Mouse (Mus musculus) lung, embryonic 14.5 days (tissue): ENCODE data around the gene C1qtnf2. TPM values are rescaled to one million over a fixed set of nuclear protein-coding genes. Genes with fewer than 3 reads are reported as not detected.

Source experiments
- ATAC-seq: fragments of 200-750 bp; cut with Nextera tagmentation; 2 replicates; pipeline ENCODE4 v1.8.0; 2017; ENCODE audit warnings: mild to moderate bottlenecking, moderate TSS enrichment, moderate library complexity; ENCODE audit not compliant: insufficient read depth
- DNase-seq: peaks from one replicate; pipeline ENCODE4 v3.0.0-alpha.2; 2015
- H3K27ac ChIP-seq: fragments of 300-500 bp; sonication (generic); 2 replicates; pipeline ENCODE4 v1.5.1; 2014; ENCODE audit warnings: low read depth, mild to moderate bottlenecking, moderate library complexity
- H3K27me3 ChIP-seq: fragments of 300-500 bp; sonication (generic); 2 replicates; pipeline ENCODE4 v1.6.1; 2014; ENCODE audit warnings: low read length, control low read depth; ENCODE audit not compliant: insufficient read depth
- H3K36me3 ChIP-seq: fragments of 300-500 bp; sonication (generic); 2 replicates; pipeline ENCODE4 v1.6.1; 2014; ENCODE audit warnings: control low read depth; ENCODE audit not compliant: insufficient read depth
- H3K4me1 ChIP-seq: fragments of 300-500 bp; sonication (generic); 2 replicates; pipeline ENCODE4 v1.6.1; 2014; ENCODE audit warnings: antibody characterized with exemption, control low read depth; ENCODE audit not compliant: insufficient read depth
- H3K4me2 ChIP-seq: fragments of 300-500 bp; sonication (generic); 2 replicates; pipeline ENCODE4 v1.6.1; 2014; ENCODE audit warnings: mild to moderate bottlenecking
- H3K4me3 ChIP-seq: fragments of 300-500 bp; sonication (generic); 2 replicates; pipeline ENCODE4 v1.5.1; 2014; ENCODE audit warnings: low read depth, low read length
- H3K9ac ChIP-seq: fragments of 300-500 bp; sonication (generic); 2 replicates; pipeline ENCODE4 v1.6.1; 2014
- H3K9me3 ChIP-seq: fragments of 300-500 bp; sonication (generic); 2 replicates; pipeline ENCODE4 v1.6.1; 2016; ENCODE audit warnings: low read depth, low read length, control low read depth
- CTCF ChIP-seq: IDR thresholded peaks from 2 replicates; pipeline ENCODE4 v1.5.1; 2016; ENCODE audit warnings: antibody characterized with exemption, low read depth
- WGBS: fragments of 180-500 bp; shearing (Covaris S2); extraction: QIAGEN DNeasy Blood & Tissue Kit; methylation state at CpG from one replicate; pipeline ENCODE4 v1.1.7; 2014; 5-methylcytosine and 5-hydroxymethylcytosine counted together
- polyA plus RNA-seq: library from polyadenylated mRNA; unstranded; fragments of >200 nt; fragmentation: Nextera tagmentation; extraction: Ambion mirVana; gene quantifications from 2 replicates; pipeline ENCODE4 v1.2.1, GENCODE M21; 2014

The C1qtnf2 gene
- polyA plus RNA-seq, 1 experiment from 2014 or later: 2.1 TPM

DNA sequence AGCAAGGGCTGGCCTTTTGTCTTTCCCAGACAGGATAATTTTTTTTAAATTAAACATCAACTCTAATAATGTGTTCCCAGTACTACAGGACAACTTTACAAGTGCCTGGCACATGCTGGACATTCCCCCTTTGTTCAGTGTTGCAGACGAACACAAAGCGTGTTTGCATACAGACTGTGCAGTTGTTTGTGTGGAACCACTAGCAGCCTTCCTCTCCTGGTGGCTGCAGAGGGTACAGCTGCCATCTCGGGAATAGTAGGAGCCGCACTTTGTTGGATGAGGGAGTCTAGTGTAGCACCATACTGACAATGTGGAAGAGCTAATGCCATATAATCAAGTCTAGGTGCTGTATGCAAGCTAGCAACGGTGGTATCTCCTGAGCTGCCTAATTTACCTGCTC, 57.5 kb downstream of the C1qtnf2 start:
- Histone ChIP-seq H3K4me1 (peaks cover 9% of the 10 kb centered on the region; the same call in 1 of the 2 replicates), H3K9ac (no peak overlapping the region), H3K4me3 (no peak overlapping the region), H3K27me3 (no peaks in the 10 kb centered on the region), H3K9me3 (no peaks in the 10 kb centered on the region), H3K4me2 (0 out of 2 replicates have a peak overlapping the region, but pooled peaks have one; percentile 4), H3K27ac (no peak overlapping the region), H3K36me3 (peaks cover 52% of the 10 kb centered on the region)
- TF ChIP-seq CTCF: peak; percentile 53
- ATAC-seq (no peak), DNase-seq (no peak)
- WGBS: 67% methylated on average over 5 of the region's 5 CpGs

DNA sequence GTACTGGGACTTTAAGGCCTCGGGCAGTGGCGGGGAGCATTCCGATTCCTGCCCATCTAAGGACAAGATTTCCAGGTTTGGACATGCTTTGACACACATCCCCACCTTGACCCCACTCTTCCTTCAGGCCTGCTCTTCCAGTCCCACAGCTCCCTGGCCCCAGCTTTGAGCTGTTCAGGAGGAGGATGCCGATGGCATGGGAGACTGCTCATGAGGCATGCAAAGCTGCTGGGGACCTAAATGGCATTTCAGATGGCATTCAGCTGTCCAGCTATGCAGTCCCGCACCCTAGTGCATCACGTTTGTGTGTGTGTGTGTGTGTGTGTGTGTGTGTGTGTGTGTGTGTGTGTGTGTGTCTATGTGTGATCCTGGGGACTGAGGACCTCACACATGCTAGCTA, 63.0 kb downstream of the C1qtnf2 start:
- Histone ChIP-seq H3K4me2 (no peak overlapping the region), H3K27me3 (no peaks in the 10 kb centered on the region), H3K9ac (no peak overlapping the region), H3K9me3 (no peaks in the 10 kb centered on the region), H3K4me3 (no peak overlapping the region), H3K27ac (no peak overlapping the region), H3K36me3 (peaks cover 63% of the 10 kb centered on the region), H3K4me1 (no peaks in the 10 kb centered on the region)
- 85% methylated on average over 6 of the region's 6 CpGs for WGBS
- no peak for DNase-seq
- ATAC-seq: no peak
- TF ChIP-seq CTCF: no peak

DNA sequence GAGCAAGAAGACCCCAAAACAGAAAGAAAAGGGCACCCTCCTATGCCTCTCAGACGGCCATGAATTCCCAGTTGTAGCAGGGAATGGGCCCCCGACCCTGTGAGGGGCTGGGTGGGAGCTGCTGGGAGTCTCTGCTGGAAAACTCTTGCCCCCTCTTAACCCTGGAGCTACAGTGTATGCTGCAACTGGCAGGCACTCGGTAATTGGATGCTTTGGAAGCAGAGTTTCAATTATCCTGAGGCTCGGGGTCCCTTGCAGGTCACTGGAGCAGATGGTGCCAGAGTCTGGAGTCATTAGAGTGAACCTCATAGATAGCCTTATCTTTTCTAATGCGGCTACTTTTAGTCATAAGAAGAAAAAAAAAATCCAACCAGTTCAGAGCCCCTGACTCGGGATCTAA, 65.8 kb downstream of the C1qtnf2 start:
- WGBS: 15% methylated on average over 6 of the region's 6 CpGs

More for the DNA sequence above, 65.8 kb downstream of the C1qtnf2 start:
- Histone ChIP-seq H3K27me3 (no peaks in the 10 kb centered on the region), H3K4me3 (no peak overlapping the region), H3K9me3 (no peaks in the 10 kb centered on the region), H3K4me1 (no peaks in the 10 kb centered on the region), H3K36me3 (peaks cover 45% of the 10 kb centered on the region), H3K9ac (no peak overlapping the region), H3K27ac (no peak overlapping the region), H3K4me2 (no peak overlapping the region)
- 0 out of 2 replicates have a peak, but pooled peaks have one; percentile 18 for ATAC-seq
- DNase-seq: peak; percentile 39
- no peak for TF ChIP-seq CTCF

Other genes with a start within 250 kb of the C1qtnf2 start
- gene Pttg1, start 48.0 kb upstream of the C1qtnf2 start, polyA plus RNA-seq: 82.5 and 87.6 TPM in 2 replicates
- 47.9 and 50.1 TPM in 2 replicates for gene Slu7, start 40.5 kb upstream of the C1qtnf2 start, polyA plus RNA-seq
- 28.1 and 32.9 TPM in 2 replicates for gene Ccnjl, start 54.5 kb downstream of the C1qtnf2 start, polyA plus RNA-seq
- 6.9 and 7.6 TPM in 2 replicates for gene 4933415A04Rik, start 112.8 kb downstream of the C1qtnf2 start, polyA plus RNA-seq
- not detected in 2 replicates for gene Fabp6, start 127.3 kb downstream of the C1qtnf2 start, polyA plus RNA-seq
- 40.3 and 47.1 TPM in 2 replicates for gene Pwwp2a, start 207.7 kb downstream of the C1qtnf2 start, polyA plus RNA-seq